Mouse (Mus musculus) spleen, postnatal 4 days (tissue): ENCODE data around the gene Scn2b.

ENCODE experiments used
- DNase-seq, 2 experiments: peaks; one replicate each; pipeline ENCODE4 v3.0.0; 2022; ENCODE audit warnings: low spot score in 2 of 2

Gene Scn2b

GRCm38 (mm10) chr9:45119954-45120530, 2.5 kb downstream of the Scn2b start:
- no peak for DNase-seq

- DNase-seq = no peak
These were observed 3.0 kb downstream of the Scn2b start for GRCm38 (mm10) chr9:45120567-45120966.

- DNase-seq = no peak
These were observed 3.4 kb downstream of the Scn2b start for GRCm38 (mm10) chr9:45121001-45121400.

GRCm38 (mm10) chr9:45121769-45122168, 4.2 kb downstream of the Scn2b start:
- peak; percentile 64 to 86 for DNase-seq

GRCm38 (mm10) chr9:45122209-45122761, 4.7 kb downstream of the Scn2b start:
- DNase-seq = peak; percentile 54 to 77

- DNase-seq = no peak
These were observed 7.6 kb downstream of the Scn2b start for GRCm38 (mm10) chr9:45125211-45125610.

GRCm38 (mm10) chr9:45126941-45127340, 9.4 kb downstream of the Scn2b start:
- no peak for DNase-seq

- no peak for DNase-seq
These were observed 12.5 kb downstream of the Scn2b start for GRCm38 (mm10) chr9:45130119-45130518.

- DNase-seq = peak; percentile 42 to 72
These were observed 16.1 kb downstream of the Scn2b start for GRCm38 (mm10) chr9:45133484-45134310.

GRCm38 (mm10) chr9:45136442-45137169, 19.0 kb downstream of the Scn2b start:
- no peak for DNase-seq

GRCm38 (mm10) chr9:45138191-45139032, 20.8 kb downstream of the Scn2b start, which contains the start of gene Scn4b:
TSS of gene Scn4b (plus strand) at chr9:45138395.
- DNase-seq = no peak

- no peak for DNase-seq
These were observed 21.5 kb downstream of the Scn2b start for GRCm38 (mm10) chr9:45139082-45139481.

GRCm38 (mm10) chr9:45140945-45141344, 23.4 kb downstream of the Scn2b start:
- no peak for DNase-seq

- no peak for DNase-seq
These were observed 25.1 kb downstream of the Scn2b start for GRCm38 (mm10) chr9:45142686-45143085.

- no peak for DNase-seq
These were observed 28.1 kb downstream of the Scn2b start for GRCm38 (mm10) chr9:45145533-45146266.

GRCm38 (mm10) chr9:45146267-45146597, 28.6 kb downstream of the Scn2b start:
- DNase-seq = peak; percentile 56 to 78

- DNase-seq = no peak
These were observed 33.4 kb downstream of the Scn2b start for GRCm38 (mm10) chr9:45150933-45151332.

- DNase-seq = no peak
These were observed 35.8 kb downstream of the Scn2b start for GRCm38 (mm10) chr9:45153361-45153760.

- no peak for DNase-seq
These were observed 50.3 kb downstream of the Scn2b start for GRCm38 (mm10) chr9:45167903-45168302.

GRCm38 (mm10) chr9:45170150-45170549, 52.6 kb downstream of the Scn2b start:
- no peak for DNase-seq
